23 mouse cellular contexts compared by ENCODE assay signal in the genomic region with DNA sequence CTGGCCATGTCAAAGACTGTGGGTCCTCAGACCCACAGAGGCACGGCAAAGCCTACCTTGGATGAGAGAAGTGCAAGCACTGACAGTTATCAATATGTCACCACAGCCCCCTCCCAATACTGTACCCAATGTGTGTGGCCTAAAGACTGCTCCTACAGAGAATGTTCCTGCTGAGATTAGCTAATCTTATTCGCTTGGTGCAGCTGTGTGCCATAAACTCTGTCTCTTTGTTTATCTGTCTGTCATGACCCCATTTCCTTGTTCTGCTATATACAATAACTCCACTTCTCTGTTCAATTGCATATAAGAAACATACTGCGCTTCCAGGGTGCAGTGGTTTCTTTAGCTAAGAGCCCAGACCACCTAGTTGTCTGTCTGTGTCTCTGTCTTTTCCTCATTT. TPM values are rescaled to one million over a fixed set of nuclear protein-coding genes. Genes with fewer than 3 reads are reported as not detected.
DNase-seq lines count a peak whose midpoint lies in the region; ATAC-seq and TF ChIP-seq lines count a peak whose summit lies in the region.
"Had no signal": no experiment of that assay in that cellular context is flagged by ENCODE, and none has a peak within 500 bp of the region (broad histone marks: within the 10 kb centered on the region; RNA-seq: fewer than 3 reads in every experiment).

No protein-coding gene starts in this region.

- peak overlapping the region; percentile 49; the same call in 1 of the 2 replicates for H3K27ac ChIP-seq in gastrocnemius, adult 2 months
- H3K27ac ChIP-seq in heart, embryonic 15.5 days, result peak overlapping the region; percentile 84
- H3K27ac ChIP-seq in lung, embryonic 16.5 days (ENCODE audit: low read length), result peak overlapping the region; percentile 55; the same call in 1 of the 2 replicates
- H3K27ac ChIP-seq in stomach, postnatal 0 days (replicated peaks), result peak overlapping the region; percentile 35; the same call in 1 of the 2 replicates
- H3K27ac ChIP-seq: forebrain, embryonic 12.5 days; hindbrain, embryonic 10.5 days; neural tube, embryonic 15.5 days had no signal

- no peak for ATAC-seq in heart, embryonic 15.5 days (replicated peaks; ENCODE audit: insufficient number of reproducible peaks, insufficient read depth, low FRiP score, low read depth)
- ATAC-seq in lung, embryonic 16.5 days (ENCODE audit: low read depth), result peak; percentile 24
- ATAC-seq in stomach, postnatal 0 days (ENCODE audit: low FRiP score, low TSS enrichment), result no peak
- ATAC-seq: activated CD4-positive, CD25-positive, alpha-beta regulatory T cell, adult 4 months; midbrain, embryonic 16.5 days had no signal

- no peak overlapping the region for H3K9ac ChIP-seq in heart, embryonic 15.5 days
- H3K9ac ChIP-seq in lung, embryonic 16.5 days (ENCODE audit: low read length), result no peak overlapping the region
- no peak overlapping the region for H3K9ac ChIP-seq in stomach, postnatal 0 days (ENCODE audit: low read length)
- H3K9ac ChIP-seq: forebrain, embryonic 12.5 days; neural tube, embryonic 15.5 days; stomach, embryonic 15.5 days had no signal

- no peak overlapping the region for H3K4me3 ChIP-seq in gastrocnemius, adult 2 months
- no peak overlapping the region for H3K4me3 ChIP-seq in heart, embryonic 15.5 days
- no peak overlapping the region for H3K4me3 ChIP-seq in lung, embryonic 16.5 days (ENCODE audit: low read length)
- no peak overlapping the region for H3K4me3 ChIP-seq in stomach, postnatal 0 days (ENCODE audit: low read depth, low read length)
- H3K4me3 ChIP-seq: forebrain, embryonic 12.5 days; hindbrain, embryonic 10.5 days; neural tube, embryonic 15.5 days; stomach, embryonic 15.5 days had no signal

- peaks cover 50% of the 10 kb centered on the region for H3K4me1 ChIP-seq in heart, embryonic 15.5 days (replicated peaks)
- H3K4me1 ChIP-seq in lung, embryonic 16.5 days (replicated peaks; ENCODE audit: control insufficient read depth, insufficient read depth, low read length), result peaks cover 17% of the 10 kb centered on the region
- H3K4me1 ChIP-seq in stomach, postnatal 0 days (replicated peaks; ENCODE audit: control insufficient read depth, insufficient read depth), result peaks cover 8% of the 10 kb centered on the region
- H3K4me1 ChIP-seq: forebrain, embryonic 12.5 days; neural tube, embryonic 15.5 days had no signal

- no peak for DNase-seq in gastrocnemius, adult 2 months
- DNase-seq in gastrocnemius, adult 8-10 months (ENCODE audit: low spot score in 2 of 2), result no peak
- DNase-seq in heart, postnatal 36 days, result no peak
- no peak for DNase-seq in lung, postnatal 10 days
- no peak for DNase-seq in stomach, postnatal 0 days (ENCODE audit: low spot score)
- no peak for DNase-seq in thymus, postnatal 14 days
- DNase-seq: adrenal gland, postnatal 10 days; cerebellum, adult 9-10 months; gastrocnemius, postnatal 14 days; kidney, adult 8-10 months; kidney, postnatal 36 days; left cerebral cortex, postnatal 4 days; liver; lung, postnatal 36 days; thymus, postnatal 25 days had no signal

- 58% methylated on average over 3 of the region's 3 CpGs for WGBS in heart, embryonic 15.5 days
- 30% methylated on average over 3 of the region's 3 CpGs for WGBS in lung, embryonic 16.5 days
- 35% methylated on average over 3 of the region's 3 CpGs for WGBS in stomach, postnatal 0 days

- intact Hi-C loops in gastrocnemius, adult 2 months (cut with DNase I), result no loop called here
- intact Hi-C loops in heart, postnatal 36 days (cut with DNase I), result no loop called here

- TF ChIP-seq CTCF in gastrocnemius, adult 2 months (IDR thresholded peaks at IDR 0.05), result no peak
- TF ChIP-seq CTCF in stomach, postnatal 0 days (IDR thresholded peaks at IDR 0.05; ENCODE audit: low read depth), result no peak

- TF ChIP-seq EP300 in stomach, postnatal 0 days (optimal IDR thresholded peaks at IDR 0.05), result no peak

- H3K36me3 ChIP-seq in heart, embryonic 15.5 days, result peaks cover 10% of the 10 kb centered on the region; the same call in 1 of the 2 replicates
- H3K36me3 ChIP-seq in lung, embryonic 16.5 days (ENCODE audit: control insufficient read depth, insufficient read depth, low read length), result no peaks in the 10 kb centered on the region
- 0 out of 2 replicates have a peak, but pooled peaks cover 2% of the 10 kb centered on the region for H3K36me3 ChIP-seq in stomach, postnatal 0 days (ENCODE audit: control insufficient read depth, insufficient read depth, low read length)
- H3K36me3 ChIP-seq: forebrain, embryonic 12.5 days; neural tube, embryonic 15.5 days; stomach, embryonic 15.5 days had no signal

- H3K4me2 ChIP-seq in heart, embryonic 15.5 days, result no peak overlapping the region
- H3K4me2 ChIP-seq in lung, embryonic 16.5 days (ENCODE audit: low read depth, low read length), result no peak overlapping the region
- no peak overlapping the region for H3K4me2 ChIP-seq in stomach, postnatal 0 days (replicated peaks; ENCODE audit: low read depth)
- H3K4me2 ChIP-seq: forebrain, embryonic 12.5 days; neural tube, embryonic 15.5 days; stomach, embryonic 15.5 days had no signal

- no peaks in the 10 kb centered on the region for H3K27me3 ChIP-seq in heart, embryonic 15.5 days
- no peaks in the 10 kb centered on the region for H3K27me3 ChIP-seq in lung, embryonic 16.5 days (ENCODE audit: control insufficient read depth, insufficient read depth, low read depth, low read length)
- no peaks in the 10 kb centered on the region for H3K27me3 ChIP-seq in stomach, postnatal 0 days (ENCODE audit: control insufficient read depth, insufficient read depth, low read length)
- H3K27me3 ChIP-seq: forebrain, embryonic 12.5 days; neural tube, embryonic 15.5 days; stomach, embryonic 15.5 days had no signal

- H3K9me3 ChIP-seq in heart, embryonic 15.5 days (replicated peaks), result no peaks in the 10 kb centered on the region
- no peaks in the 10 kb centered on the region for H3K9me3 ChIP-seq in lung, embryonic 16.5 days (ENCODE audit: control insufficient read depth, low read length)
- H3K9me3 ChIP-seq in stomach, postnatal 0 days (ENCODE audit: control insufficient read depth, low read length), result no peaks in the 10 kb centered on the region
- H3K9me3 ChIP-seq: forebrain, embryonic 12.5 days; hindbrain, embryonic 10.5 days; neural tube, embryonic 15.5 days; stomach, embryonic 15.5 days had no signal

RNA-seq across cellular contexts. Expression of a gene that starts 48.5 kb away (rescaled TPM):
- 10 to 100 TPM; 19.5 to 31.7 TPM for total RNA-seq in gastrocnemius, adult 2 months (2021)
- total RNA-seq in gastrocnemius, adult 8-10 months (2022), result 10 to 100 TPM; 19.2 to 29.3 (median 25.5) TPM
- 164 and 188 TPM in 2 replicates for polyA plus RNA-seq in heart, embryonic 15.5 days (2015; fragmentation: Nextera tagmentation; extraction: Ambion mirVana)
- total RNA-seq in heart, postnatal 36 days (2021), result 100 to 1,000 TPM; 372 to 460 TPM
- 92.8 and 94.7 TPM in 2 replicates for polyA plus RNA-seq in lung, embryonic 16.5 days (2015; fragmentation: Nextera tagmentation; extraction: Ambion mirVana)
- 65.6 and 75.1 TPM in 2 replicates for polyA plus RNA-seq in stomach, postnatal 0 days (2015; fragmentation: Nextera tagmentation; extraction: Ambion mirVana)

Comparison
In these comparisons a context has a peak if more than half of its experiments do, and no peak if none do; other contexts are left out.
1. RNA of a gene that starts 48.5 kb away (total RNA-seq): 372 to 460 TPM in heart, postnatal 36 days; 19.5 to 31.7 TPM in gastrocnemius, adult 2 months and 19.2 to 29.3 TPM in gastrocnemius, adult 8-10 months; every median in the first group is over 10 times any median in the second.
2. Peak in every context shown above with its lines, with median percentiles within 50 percentile points of each other: H3K27ac ChIP-seq.